Mouse (Mus musculus) hindbrain, embryonic 14.5 days (tissue): ENCODE measurements around the gene Gm853. TPM values are rescaled to one million over a fixed set of nuclear protein-coding genes. Genes with fewer than 3 reads are reported as not detected.

Experiments used
- ATAC-seq: fragments of 200-750 bp; cut with Nextera tagmentation; 2 replicates; pipeline ENCODE4 v1.8.0; 2017; ENCODE audit warnings: moderate number of reproducible peaks, mild to moderate bottlenecking, moderate TSS enrichment, moderate library complexity; ENCODE audit not compliant: low FRiP score
- DNase-seq: peaks from one replicate; pipeline ENCODE4 v3.0.0-alpha.2; 2015; ENCODE audit warnings: low spot score
- H3K27ac ChIP-seq: fragments of 300-500 bp; sonication (generic); 2 replicates; pipeline ENCODE4 v1.5.1; 2014; ENCODE audit warnings: mild to moderate bottlenecking, moderate library complexity
- H3K27me3 ChIP-seq: fragments of 300-500 bp; sonication (generic); 2 replicates; pipeline ENCODE4 v1.6.1; 2014; ENCODE audit warnings: mild to moderate bottlenecking, low read length, mixed read lengths; ENCODE audit not compliant: control insufficient read depth, insufficient read depth
- H3K36me3 ChIP-seq: fragments of 300-500 bp; sonication (generic); replicated peaks from 2 replicates; pipeline ENCODE4 v1.6.1; 2014; ENCODE audit not compliant: control insufficient read depth, insufficient read depth
- H3K4me1 ChIP-seq: fragments of 300-500 bp; sonication (generic); replicated peaks from 2 replicates; pipeline ENCODE4 v1.6.1; 2014; ENCODE audit warnings: antibody characterized with exemption, low read length, mixed read lengths; ENCODE audit not compliant: control insufficient read depth, insufficient read depth
- H3K4me2 ChIP-seq: fragments of 300-500 bp; sonication (generic); replicated peaks from 2 replicates; pipeline ENCODE4 v1.6.1; 2014; ENCODE audit warnings: mild to moderate bottlenecking, moderate library complexity
- H3K4me3 ChIP-seq: fragments of 300-500 bp; sonication (generic); replicated peaks from 2 replicates; pipeline ENCODE4 v1.5.1; 2014; ENCODE audit warnings: mild to moderate bottlenecking, low read length
- H3K9ac ChIP-seq: fragments of 300-500 bp; sonication (generic); 2 replicates; pipeline ENCODE4 v1.6.1; 2014
- H3K9me3 ChIP-seq: fragments of 300-500 bp; sonication (generic); 2 replicates; pipeline ENCODE4 v1.6.1; 2016; ENCODE audit warnings: low read length; ENCODE audit not compliant: control insufficient read depth
- WGBS: fragments of 180-500 bp; shearing (Covaris S2); extraction: QIAGEN DNeasy Blood & Tissue Kit; methylation state at CpG from one replicate; pipeline ENCODE4 v1.1.7; 2014; 5-methylcytosine and 5-hydroxymethylcytosine counted together
- polyA plus RNA-seq: library from polyadenylated mRNA; unstranded; fragments of >200 nt; fragmentation: Nextera tagmentation; extraction: Ambion mirVana; gene quantifications from 2 replicates; pipeline ENCODE4 v1.2.1, GENCODE M21; 2014

Gene Gm853
- polyA plus RNA-seq, 1 experiment from 2014 or later, result 2.4 TPM

- ATAC-seq, result peak; percentile 77; the same call in 1 of the 2 replicates
- H3K4me3 ChIP-seq, result peak overlapping the region; percentile 30
- H3K27ac ChIP-seq, result no peak overlapping the region
- peak overlapping the region; percentile 60 for H3K9ac ChIP-seq
- peaks cover 8% of the 10 kb centered on the region; the same call in 1 of the 2 replicates for H3K27me3 ChIP-seq
- no peaks in the 10 kb centered on the region for H3K36me3 ChIP-seq
- H3K4me1 ChIP-seq, result peaks cover 3% of the 10 kb centered on the region; the same call in 1 of the 2 replicates
- no peaks in the 10 kb centered on the region for H3K9me3 ChIP-seq
- peak overlapping the region; percentile 66 for H3K4me2 ChIP-seq
- peak; percentile 93 for DNase-seq
- WGBS, result 19% methylated on average over 35 of the region's 35 CpGs
Observed at GRCm38 (mm10) chr4:130198694-130199670, 23.2 kb downstream of the Gm853 start.

GRCm38 (mm10) chr4:130196542-130196941 lies 25.7 kb downstream of the Gm853 start:
- no peaks in the 10 kb centered on the region for H3K9me3 ChIP-seq
- H3K4me2 ChIP-seq, result no peak overlapping the region
- H3K4me3 ChIP-seq, result no peak overlapping the region
- H3K9ac ChIP-seq, result no peak overlapping the region
- ATAC-seq (no peak), DNase-seq (no peak)
- 79% methylated on average over 7 of the region's 8 CpGs for WGBS
- H3K27me3 ChIP-seq, result peaks cover 8% of the 10 kb centered on the region; the same call in 1 of the 2 replicates
- no peak overlapping the region for H3K27ac ChIP-seq
- peaks cover 3% of the 10 kb centered on the region; the same call in 1 of the 2 replicates for H3K4me1 ChIP-seq
- H3K36me3 ChIP-seq, result no peaks in the 10 kb centered on the region

DNA sequence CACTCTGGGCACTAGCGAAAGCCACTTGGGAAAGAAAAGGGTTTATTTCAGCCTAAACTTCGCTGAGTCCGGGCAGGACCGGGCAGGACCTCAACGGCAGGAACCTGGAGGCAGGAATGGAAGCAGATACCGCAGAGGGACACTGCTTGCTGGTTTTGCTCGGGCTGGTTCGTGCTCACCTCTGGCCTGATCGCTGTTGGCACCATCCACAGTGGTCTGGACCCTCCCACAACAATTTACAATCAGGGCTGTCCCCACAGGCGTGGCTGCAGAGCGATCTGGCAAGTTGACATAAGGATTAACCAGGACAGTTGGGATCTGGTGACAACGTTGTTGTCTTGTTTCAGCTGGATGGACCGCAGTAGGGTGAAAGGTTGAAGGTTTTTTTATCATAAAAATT lies 26.3 kb downstream of the Gm853 start:
- no peak overlapping the region for H3K9ac ChIP-seq
- H3K27ac ChIP-seq, result no peak overlapping the region
- no peaks in the 10 kb centered on the region for H3K9me3 ChIP-seq
- H3K4me2 ChIP-seq, result no peak overlapping the region
- ATAC-seq (no peak), DNase-seq (no peak)
- H3K27me3 ChIP-seq, result peaks cover 8% of the 10 kb centered on the region; the same call in 1 of the 2 replicates
- no peaks in the 10 kb centered on the region for H3K36me3 ChIP-seq
- no peak overlapping the region for H3K4me3 ChIP-seq
- H3K4me1 ChIP-seq, result peaks cover 3% of the 10 kb centered on the region; the same call in 1 of the 2 replicates
- WGBS, result 77% methylated on average over 13 of the region's 13 CpGs

- DNase-seq (no peak), ATAC-seq (no peak)
- H3K27me3 ChIP-seq, result no peaks in the 10 kb centered on the region
- H3K4me2 ChIP-seq, result no peak overlapping the region
- no peak overlapping the region for H3K27ac ChIP-seq
- H3K4me1 ChIP-seq, result no peaks in the 10 kb centered on the region
- H3K4me3 ChIP-seq, result no peak overlapping the region
- H3K9me3 ChIP-seq, result no peaks in the 10 kb centered on the region
- 59% methylated on average over 9 of the region's 9 CpGs for WGBS
- H3K9ac ChIP-seq, result no peak overlapping the region
- no peaks in the 10 kb centered on the region for H3K36me3 ChIP-seq
Observed at GRCm38 (mm10) chr4:130192266-130192665, 29.9 kb downstream of the Gm853 start.

- no peaks in the 10 kb centered on the region for H3K36me3 ChIP-seq
- H3K4me3 ChIP-seq, result no peak overlapping the region
- H3K9ac ChIP-seq, result no peak overlapping the region
- no peak overlapping the region for H3K27ac ChIP-seq
- H3K27me3 ChIP-seq, result no peaks in the 10 kb centered on the region
- 76% methylated on average over 7 of the region's 7 CpGs for WGBS
- ATAC-seq (no peak), DNase-seq (no peak)
- H3K4me1 ChIP-seq, result no peaks in the 10 kb centered on the region
- H3K4me2 ChIP-seq, result no peak overlapping the region
- no peaks in the 10 kb centered on the region for H3K9me3 ChIP-seq
Observed at GRCm38 (mm10) chr4:130189606-130190005, 32.6 kb downstream of the Gm853 start.

- ATAC-seq (peak; percentile 59; the same call in 1 of the 2 replicates), DNase-seq (peak; percentile 90)
- H3K27me3 ChIP-seq, result no peaks in the 10 kb centered on the region
- H3K4me3 ChIP-seq, result no peak overlapping the region
- H3K27ac ChIP-seq, result no peak overlapping the region
- no peak overlapping the region for H3K9ac ChIP-seq
- H3K9me3 ChIP-seq, result no peaks in the 10 kb centered on the region
- H3K4me2 ChIP-seq, result peak overlapping the region; percentile 15; the same call in 1 of the 2 replicates
- H3K36me3 ChIP-seq, result no peaks in the 10 kb centered on the region
- no peaks in the 10 kb centered on the region for H3K4me1 ChIP-seq
- WGBS, result 3% methylated on average over 13 of the region's 13 CpGs
Observed at GRCm38 (mm10) chr4:130188806-130189297, 33.3 kb downstream of the Gm853 start.

DNA sequence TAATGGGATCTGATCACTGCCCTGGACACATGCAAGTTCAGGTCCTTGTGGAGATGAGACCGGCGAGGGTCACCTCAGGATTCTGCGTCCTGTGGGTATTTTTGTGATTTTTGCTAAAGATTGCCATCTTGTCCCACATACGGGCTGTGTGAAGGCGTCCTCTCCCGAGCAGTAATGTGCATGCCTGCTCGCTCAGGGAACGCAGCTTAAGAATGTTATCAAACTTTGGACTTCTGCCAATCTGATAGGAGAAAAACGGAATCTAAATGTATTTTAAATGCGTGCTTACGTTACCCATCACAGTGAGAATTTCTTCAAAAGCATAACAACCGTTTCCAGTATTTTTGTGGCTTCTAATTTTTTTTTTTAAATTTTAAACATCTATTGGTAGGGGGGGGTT lies 35.3 kb downstream of the Gm853 start:
- ATAC-seq, result no peak
- Histone ChIP-seq H3K9ac (no peak overlapping the region), H3K27ac (no peak overlapping the region), H3K9me3 (no peaks in the 10 kb centered on the region), H3K4me3 (no peak overlapping the region), H3K4me2 (no peak overlapping the region), H3K27me3 (no peaks in the 10 kb centered on the region), H3K36me3 (no peaks in the 10 kb centered on the region), H3K4me1 (no peaks in the 10 kb centered on the region)
- no peak for DNase-seq
- WGBS, result 77% methylated on average over 12 of the region's 12 CpGs

DNA sequence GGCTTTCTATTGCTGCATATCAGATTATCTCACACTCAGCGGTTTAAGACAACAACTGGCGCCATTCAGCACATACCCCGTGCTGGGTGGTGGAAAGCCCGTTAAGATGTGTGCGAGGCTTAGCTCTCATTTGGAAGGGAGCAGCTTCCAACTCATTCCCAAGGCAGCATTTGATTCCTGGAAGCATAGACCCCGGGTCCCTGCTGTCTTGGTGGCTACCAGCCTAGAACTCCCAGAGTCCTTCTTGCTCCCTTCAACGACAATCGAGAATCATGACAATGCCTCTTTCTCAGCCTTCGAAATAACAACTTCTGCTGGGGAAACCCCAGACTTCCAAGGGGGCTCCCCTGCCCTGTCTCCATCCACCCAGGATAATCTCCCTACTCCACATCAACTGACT lies 35.8 kb downstream of the Gm853 start:
- Histone ChIP-seq H3K4me1 (no peaks in the 10 kb centered on the region), H3K4me2 (no peak overlapping the region), H3K27ac (no peak overlapping the region), H3K4me3 (no peak overlapping the region), H3K9me3 (no peaks in the 10 kb centered on the region), H3K9ac (no peak overlapping the region), H3K27me3 (no peaks in the 10 kb centered on the region), H3K36me3 (no peaks in the 10 kb centered on the region)
- DNase-seq (no peak), ATAC-seq (no peak)
- WGBS, result 81% methylated on average over 9 of the region's 9 CpGs

GRCm38 (mm10) chr4:130183879-130184278 lies 38.3 kb downstream of the Gm853 start:
- H3K4me1 ChIP-seq, result no peaks in the 10 kb centered on the region
- 95% methylated on average over 5 of the region's 5 CpGs for WGBS

More at GRCm38 (mm10) chr4:130183879-130184278, 38.3 kb downstream of the Gm853 start:
- H3K27ac ChIP-seq, result no peak overlapping the region
- no peak overlapping the region for H3K4me3 ChIP-seq
- no peaks in the 10 kb centered on the region for H3K9me3 ChIP-seq
- no peak overlapping the region for H3K9ac ChIP-seq
- H3K27me3 ChIP-seq, result no peaks in the 10 kb centered on the region
- ATAC-seq (no peak), DNase-seq (no peak)
- H3K36me3 ChIP-seq, result no peaks in the 10 kb centered on the region
- H3K4me2 ChIP-seq, result no peak overlapping the region
